Mouse (Mus musculus) heart, embryonic 10.5 days (tissue): ENCODE measurements around the gene Zfp263. TPM values are rescaled to one million over a fixed set of nuclear protein-coding genes. Genes with fewer than 3 reads are reported as not detected.

Experiments used
- DNase-seq: peaks from one replicate; pipeline ENCODE4 v3.0.0-alpha.2; 2017; ENCODE audit warnings: low spot score
- H3K27ac ChIP-seq: fragments of 300-500 bp; sonication (generic); 2 replicates; pipeline ENCODE4 v1.5.1; 2016; ENCODE audit warnings: mild to moderate bottlenecking
- H3K27me3 ChIP-seq: fragments of 300-500 bp; sonication (generic); 2 replicates; pipeline ENCODE4 v1.6.1; 2016; ENCODE audit warnings: mild to moderate bottlenecking; ENCODE audit not compliant: poor library complexity, insufficient read depth, severe bottlenecking
- H3K36me3 ChIP-seq: fragments of 300-500 bp; sonication (generic); 2 replicates; pipeline ENCODE4 v1.6.1; 2016; ENCODE audit warnings: mild to moderate bottlenecking, moderate library complexity
- H3K4me1 ChIP-seq: fragments of 300-500 bp; sonication (generic); 2 replicates; pipeline ENCODE4 v1.6.1; 2016; ENCODE audit warnings: mild to moderate bottlenecking
- H3K4me3 ChIP-seq: fragments of 300-500 bp; sonication (generic); 2 replicates; pipeline ENCODE4 v1.5.1; 2016; ENCODE audit warnings: mild to moderate bottlenecking, moderate library complexity
- H3K9me3 ChIP-seq: fragments of 300-500 bp; sonication (generic); 2 replicates; pipeline ENCODE4 v1.6.1; 2016; ENCODE audit warnings: mild to moderate bottlenecking, moderate library complexity
- WGBS: fragments of 180-500 bp; shearing (Covaris S2); methylation state at CpG from one replicate; pipeline ENCODE4 v1.1.7; 2016; 5-methylcytosine and 5-hydroxymethylcytosine counted together
- polyA plus RNA-seq: library from polyadenylated mRNA; unstranded; fragments of >200 nt; fragmentation: Nextera tagmentation; extraction: Ambion mirVana; gene quantifications from 2 replicates; pipeline ENCODE4 v1.2.1, GENCODE M21; 2016

Gene Zfp263
- polyA plus RNA-seq, 1 experiment from 2014 or later = 36.3 TPM

GRCm38 (mm10) chr16:3748976-3749375, 5.1 kb downstream of the Zfp263 start:
- WGBS = 91% methylated on average over 3 of the region's 3 CpGs
- Histone ChIP-seq H3K4me1 (peaks cover 15% of the 10 kb centered on the region), H3K36me3 (peaks cover 70% of the 10 kb centered on the region), H3K27ac (no peak overlapping the region), H3K4me3 (no peak overlapping the region), H3K9me3 (peaks cover 24% of the 10 kb centered on the region), H3K27me3 (no peaks in the 10 kb centered on the region)
- no peak for DNase-seq

DNA sequence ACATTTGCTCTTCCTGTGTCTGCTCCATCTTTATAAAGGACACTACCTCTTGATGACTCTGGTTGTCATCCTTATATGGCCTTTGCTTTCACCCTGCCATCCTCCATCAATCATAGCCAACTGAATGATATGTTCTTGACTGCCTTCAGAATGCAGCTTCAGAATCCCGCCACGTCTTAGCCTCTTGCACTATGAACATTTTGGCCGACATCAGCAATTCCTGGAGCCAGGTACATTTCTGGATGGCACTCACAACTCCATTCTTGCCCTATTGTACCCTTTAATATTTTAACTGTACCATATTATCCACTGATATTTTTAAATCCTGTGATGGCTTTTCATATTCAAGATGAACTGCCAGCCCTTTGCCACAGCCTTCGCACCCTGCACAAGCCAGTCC, 27.7 kb downstream of the Zfp263 start:
- H3K27ac ChIP-seq = no peak overlapping the region
- H3K27me3 ChIP-seq = no peaks in the 10 kb centered on the region
- 92% methylated on average over 4 of the region's 4 CpGs for WGBS
- no peaks in the 10 kb centered on the region for H3K36me3 ChIP-seq
- H3K9me3 ChIP-seq = no peaks in the 10 kb centered on the region
- no peak for DNase-seq
- H3K4me1 ChIP-seq = no peaks in the 10 kb centered on the region
- H3K4me3 ChIP-seq = no peak overlapping the region

DNA sequence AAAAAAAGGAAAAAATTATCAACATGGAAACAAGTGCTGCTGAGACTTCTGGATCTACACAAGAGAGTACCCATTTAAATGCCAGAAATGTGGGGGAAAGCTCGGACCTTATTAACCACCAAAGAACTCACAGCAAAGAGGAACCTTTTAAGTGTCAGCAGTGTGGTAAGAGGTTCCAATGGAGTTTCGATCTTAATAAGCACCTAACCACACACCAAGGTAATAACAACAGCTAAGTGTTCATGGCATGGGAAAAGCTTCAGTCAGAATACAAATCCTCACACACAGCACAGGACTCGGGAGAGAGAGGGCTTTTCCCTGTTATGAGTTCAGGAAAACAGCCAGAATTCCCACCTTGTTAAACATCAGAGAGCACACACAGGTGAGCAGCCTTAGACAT, 32.5 kb downstream of the Zfp263 start:
- H3K27me3 ChIP-seq = no peaks in the 10 kb centered on the region
- H3K4me3 ChIP-seq = no peak overlapping the region
- no peaks in the 10 kb centered on the region for H3K9me3 ChIP-seq
- 74% methylated on average over 3 of the region's 3 CpGs for WGBS
- DNase-seq = no peak
- H3K36me3 ChIP-seq = no peaks in the 10 kb centered on the region
- H3K27ac ChIP-seq = no peak overlapping the region
- H3K4me1 ChIP-seq = no peaks in the 10 kb centered on the region

DNA sequence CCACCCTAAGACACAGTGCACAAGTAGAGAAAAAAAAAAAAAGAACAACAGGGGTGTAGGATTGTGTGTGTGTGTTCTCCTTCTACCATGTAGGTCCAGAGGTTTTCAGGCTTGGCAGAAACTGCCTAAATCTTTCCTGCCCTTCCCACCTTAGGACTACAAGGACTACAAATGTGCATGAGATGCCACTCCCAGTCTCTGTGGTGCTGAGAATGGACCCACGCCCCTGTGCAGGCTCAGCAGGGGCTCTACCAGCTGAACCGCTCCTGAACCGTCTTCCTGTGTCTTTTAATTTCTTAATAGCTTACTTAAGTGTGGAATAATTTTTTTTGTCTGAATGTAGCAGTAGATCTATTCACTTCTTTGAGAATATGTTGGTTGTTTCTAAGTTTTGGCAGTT, 34.1 kb downstream of the Zfp263 start:
- 69% methylated on average over 3 of the region's 3 CpGs for WGBS
- no peak overlapping the region for H3K4me3 ChIP-seq

DNA sequence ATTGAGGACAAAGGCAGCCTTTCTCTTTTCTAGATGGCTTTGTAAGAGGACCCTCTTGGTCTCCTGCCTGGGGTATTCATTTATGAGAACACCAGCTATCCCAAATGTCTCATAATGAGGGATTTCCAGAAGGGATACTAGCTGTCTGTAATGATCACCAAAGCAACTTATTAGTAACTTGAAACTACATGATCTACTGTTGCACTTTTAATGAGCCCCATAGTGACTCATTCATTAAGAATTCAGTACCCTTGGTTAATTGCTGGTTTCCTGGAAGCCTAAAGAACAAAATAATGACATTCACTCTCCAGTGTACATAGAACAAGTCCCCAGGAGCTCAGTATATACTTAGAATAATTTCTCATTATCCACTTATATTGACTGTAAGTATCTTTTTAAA, 37.3 kb downstream of the Zfp263 start:
- H3K27me3 ChIP-seq = no peaks in the 10 kb centered on the region
- H3K4me1 ChIP-seq = no peaks in the 10 kb centered on the region
- no peaks in the 10 kb centered on the region for H3K36me3 ChIP-seq
- no peak overlapping the region for H3K27ac ChIP-seq
- no peak overlapping the region for H3K4me3 ChIP-seq
- no peaks in the 10 kb centered on the region for H3K9me3 ChIP-seq
- no peak for DNase-seq

More for the DNA sequence above, 34.1 kb downstream of the Zfp263 start:
- Histone ChIP-seq H3K9me3 (no peaks in the 10 kb centered on the region), H3K36me3 (no peaks in the 10 kb centered on the region), H3K4me1 (no peaks in the 10 kb centered on the region), H3K27ac (no peak overlapping the region), H3K27me3 (no peaks in the 10 kb centered on the region)
- no peak for DNase-seq

DNA sequence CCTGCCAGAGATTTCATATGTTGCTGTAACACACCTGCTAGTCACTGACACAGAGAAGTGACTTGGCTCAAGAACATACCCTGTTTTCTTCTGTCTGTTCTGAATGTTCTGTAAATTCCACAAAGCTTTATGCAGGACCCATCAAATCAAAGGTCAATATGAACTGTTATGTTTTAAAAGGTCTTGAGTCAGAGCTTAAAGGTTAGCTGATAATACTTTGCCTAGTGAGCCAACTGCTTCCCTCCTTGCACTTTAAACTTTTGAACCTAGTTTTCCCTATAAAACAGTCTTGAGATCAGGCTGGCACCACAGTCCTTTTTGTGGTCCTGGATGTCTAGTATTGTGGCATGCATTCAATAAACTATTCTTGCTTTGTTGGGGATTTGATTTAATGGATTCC, 44.5 kb downstream of the Zfp263 start:
- Histone ChIP-seq H3K4me1 (no peaks in the 10 kb centered on the region), H3K9me3 (no peaks in the 10 kb centered on the region), H3K36me3 (no peaks in the 10 kb centered on the region), H3K27me3 (no peaks in the 10 kb centered on the region), H3K4me3 (no peak overlapping the region), H3K27ac (no peak overlapping the region)
- no peak for DNase-seq

Other genes starting within 250 kb of the Zfp263 start
- gene Olfr161, start 153.1 kb upstream of the Zfp263 start, polyA plus RNA-seq = not detected in 2 replicates
- not detected in 2 replicates for gene Mefv, start 26.0 kb upstream of the Zfp263 start, polyA plus RNA-seq
- not detected in 2 replicates for gene Olfr15, start 86.8 kb downstream of the Zfp263 start, polyA plus RNA-seq
- gene Zfp174, start 103.2 kb downstream of the Zfp263 start, polyA plus RNA-seq = 0.72 and 1.1 TPM in 2 replicates
- 39.2 and 43.6 TPM in 2 replicates for gene Naa60, start 128.3 kb downstream of the Zfp263 start, polyA plus RNA-seq
- gene Zfp597, start 140.5 kb downstream of the Zfp263 start, polyA plus RNA-seq = 5.4 and 6.5 TPM in 2 replicates
- gene Gm20695, start 140.6 kb downstream of the Zfp263 start, polyA plus RNA-seq = 0.71 and 1.4 TPM in 2 replicates
- 7.0 and 7.4 TPM in 2 replicates for gene 1700037C18Rik, start 164.6 kb downstream of the Zfp263 start, polyA plus RNA-seq
- gene Cluap1, start 164.7 kb downstream of the Zfp263 start, polyA plus RNA-seq = 13.8 and 16.1 TPM in 2 replicates
- gene Nlrc3, start 232.5 kb downstream of the Zfp263 start, polyA plus RNA-seq = 0.91 and 1.1 TPM in 2 replicates